Mouse (Mus musculus) hindbrain, postnatal 0 days (tissue): ENCODE measurements around the gene Ptprs. TPM values are rescaled to one million over a fixed set of nuclear protein-coding genes. Genes with fewer than 3 reads are reported as not detected.
"Not testable (repeated sequence)": the region's sequence is repeated elsewhere in the genome, so short reads cannot be mapped to it uniquely, and the experiment has no call there.

Source experiments
- ATAC-seq: fragments of 200-750 bp; cut with Nextera tagmentation; 2 replicates; pipeline ENCODE4 v1.8.0; 2017; ENCODE audit warnings: mild to moderate bottlenecking, moderate TSS enrichment, moderate library complexity
- DNase-seq: peaks from one replicate; pipeline ENCODE4 v3.0.0-alpha.2; 2015; ENCODE audit warnings: low spot score
- H3K27ac ChIP-seq: fragments of 300-500 bp; sonication (generic); 2 replicates; pipeline ENCODE4 v1.5.1; 2014; ENCODE audit warnings: mild to moderate bottlenecking
- H3K27me3 ChIP-seq: fragments of 300-500 bp; sonication (generic); 2 replicates; pipeline ENCODE4 v1.6.1; 2014; ENCODE audit warnings: low read length, mixed read lengths; ENCODE audit not compliant: insufficient read depth
- H3K36me3 ChIP-seq: fragments of 300-500 bp; sonication (generic); 2 replicates; pipeline ENCODE4 v1.6.1; 2014; ENCODE audit warnings: low read length, mixed read lengths; ENCODE audit not compliant: insufficient read depth
- H3K4me1 ChIP-seq: fragments of 300-500 bp; sonication (generic); 2 replicates; pipeline ENCODE4 v1.6.1; 2014; ENCODE audit warnings: antibody characterized with exemption, low read length, mixed read lengths; ENCODE audit not compliant: insufficient read depth
- H3K4me2 ChIP-seq: fragments of 300-500 bp; sonication (generic); 2 replicates; pipeline ENCODE4 v1.6.1; 2014; ENCODE audit warnings: low read depth, mild to moderate bottlenecking, low read length, moderate library complexity, mixed read lengths
- H3K4me3 ChIP-seq: fragments of 300-500 bp; sonication (generic); 2 replicates; pipeline ENCODE4 v1.5.1; 2014; ENCODE audit warnings: low read length
- H3K9ac ChIP-seq: fragments of 300-500 bp; sonication (generic); replicated peaks from 2 replicates; pipeline ENCODE4 v1.6.1; 2014; ENCODE audit warnings: mild to moderate bottlenecking, low read length, moderate library complexity, mixed read lengths
- H3K9me3 ChIP-seq: fragments of 300-500 bp; sonication (generic); 2 replicates; pipeline ENCODE4 v1.6.1; 2016; ENCODE audit warnings: low read length, mixed read lengths
- CTCF ChIP-seq: IDR thresholded peaks from 2 replicates; pipeline ENCODE4 v1.5.1; 2016; ENCODE audit warnings: antibody characterized with exemption, control low read depth, low read depth
- WGBS: fragments of 180-500 bp; shearing (Covaris S2); extraction: QIAGEN DNeasy Blood & Tissue Kit; methylation state at CpG from one replicate; pipeline ENCODE4 v1.1.7; 2014; 5-methylcytosine and 5-hydroxymethylcytosine counted together
- polyA plus RNA-seq: library from polyadenylated mRNA; unstranded; fragments of >200 nt; fragmentation: Nextera tagmentation; extraction: Ambion mirVana; gene quantifications from 2 replicates; pipeline ENCODE4 v1.2.1, GENCODE M21; 2015
- total RNA-seq: library from RNA; depleted of rRNA; stranded (reverse); fragments of >200 nt; gene quantifications from 2 replicates; pipeline ENCODE4 v1.2.3, GENCODE M21; 2014

The Ptprs gene
- total and polyA plus RNA-seq, 2 experiments from 2014 or later, result 198 to 913 TPM

DNA sequence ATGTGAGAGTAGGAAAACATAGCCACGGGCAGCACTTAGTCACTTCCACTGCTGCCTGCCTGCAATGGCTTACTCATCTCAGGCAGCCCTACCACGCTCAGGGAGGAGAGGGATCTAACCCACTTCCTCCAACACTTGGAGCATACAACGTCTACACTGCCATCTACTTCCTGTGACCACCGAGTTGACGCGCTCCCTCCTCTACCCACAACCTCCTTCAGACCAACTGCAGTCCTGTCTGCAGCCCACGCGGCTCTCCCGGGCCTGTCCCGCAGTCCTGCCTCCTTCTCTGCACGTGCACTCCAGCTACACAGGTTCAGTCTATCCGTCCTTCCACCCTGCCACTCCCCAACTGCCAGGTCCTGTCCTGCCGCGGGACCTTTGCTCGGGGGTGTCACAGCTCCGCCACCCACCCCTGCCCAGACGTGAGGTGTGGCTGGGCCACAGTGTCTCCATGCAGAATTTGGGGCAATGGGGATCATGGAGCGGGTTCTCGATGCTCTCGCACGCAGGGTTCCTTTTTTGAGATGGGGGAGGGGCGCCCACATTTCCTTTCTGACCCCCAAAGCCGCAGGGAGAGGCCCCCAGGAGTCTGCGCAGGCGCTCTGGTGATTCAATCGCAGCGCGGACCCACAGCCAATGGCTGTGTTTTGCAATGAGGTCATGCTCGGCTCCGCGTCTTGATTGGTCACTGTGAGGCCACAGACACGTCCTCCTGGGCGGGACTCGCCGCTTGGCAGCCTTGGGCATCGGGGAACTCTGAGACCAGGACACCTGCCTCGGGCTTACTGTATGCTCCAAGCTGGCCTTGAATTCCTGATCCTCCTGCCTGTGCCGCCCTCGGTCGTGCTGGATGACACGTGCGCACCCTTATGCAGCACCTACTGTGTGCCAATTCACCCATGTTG lies 31.1 kb upstream of the Ptprs start:
- ATAC-seq, result peak; percentile 93

DNA sequence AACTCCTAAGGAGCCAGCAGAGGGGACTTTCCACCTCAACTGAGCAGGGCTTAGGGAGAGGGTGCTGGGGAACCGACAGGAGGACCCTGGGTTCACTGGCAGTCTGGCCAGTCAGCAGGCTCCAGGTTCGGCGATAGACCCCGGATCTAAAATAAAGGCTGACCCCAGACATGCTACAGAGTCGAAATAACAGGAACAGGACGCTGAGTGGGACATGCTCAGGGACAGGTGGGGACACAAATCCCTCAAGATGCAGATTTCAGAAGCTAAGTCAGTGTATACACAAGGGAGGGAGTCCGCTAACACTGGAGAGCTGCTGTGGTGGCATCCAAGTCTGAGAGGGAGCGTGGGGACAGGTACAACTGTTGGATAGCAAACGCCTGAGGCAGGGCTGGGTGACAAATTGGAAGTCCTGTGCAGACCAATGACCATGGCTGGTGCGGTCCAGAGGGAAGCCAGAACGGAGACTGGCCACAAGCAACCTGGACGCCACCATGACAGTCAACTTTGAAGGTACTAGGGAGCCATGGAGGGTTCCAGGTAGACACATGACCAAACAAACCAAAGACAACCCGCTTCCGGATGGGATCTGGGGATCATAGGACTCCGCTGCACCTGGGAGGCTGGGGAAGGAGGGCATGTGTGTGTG lies 30.3 kb upstream of the Ptprs start:
- Histone ChIP-seq H3K27me3 (peaks cover 5% of the 10 kb centered on the region; the same call in 1 of the 2 replicates), H3K4me1 (peaks cover 19% of the 10 kb centered on the region; the same call in 1 of the 2 replicates), H3K9me3 (no peaks in the 10 kb centered on the region), H3K4me3 (peak overlapping the region; percentile 39; the same call in 1 of the 2 replicates), H3K27ac (peak overlapping the region; percentile 94), H3K4me2 (peak overlapping the region; percentile 84), H3K36me3 (no peaks in the 10 kb centered on the region), H3K9ac (peak overlapping the region; percentile 67; the same call in 1 of the 2 replicates)
- TF ChIP-seq CTCF, result no peak
- DNase-seq, result no peak
- 69% methylated on average over 15 of the region's 15 CpGs for WGBS
- no peak for ATAC-seq

More for the DNA sequence above, 31.1 kb upstream of the Ptprs start:
- DNase-seq, result peak; percentile 99
- peaks cover 19% of the 10 kb centered on the region; the same call in 1 of the 2 replicates for H3K4me1 ChIP-seq
- peak overlapping the region; percentile 39 for H3K4me3 ChIP-seq
- no peaks in the 10 kb centered on the region for H3K9me3 ChIP-seq
- no peaks in the 10 kb centered on the region for H3K36me3 ChIP-seq
- H3K27me3 ChIP-seq, result peaks cover 13% of the 10 kb centered on the region
- TF ChIP-seq CTCF, result peak; percentile 1; the same call in 1 of the 2 replicates
- H3K27ac ChIP-seq, result peak overlapping the region; percentile 94
- H3K9ac ChIP-seq, result peak overlapping the region; percentile 67
- under 1% methylated on average over 42 of the region's 42 CpGs for WGBS
- peak overlapping the region; percentile 84 for H3K4me2 ChIP-seq

DNA sequence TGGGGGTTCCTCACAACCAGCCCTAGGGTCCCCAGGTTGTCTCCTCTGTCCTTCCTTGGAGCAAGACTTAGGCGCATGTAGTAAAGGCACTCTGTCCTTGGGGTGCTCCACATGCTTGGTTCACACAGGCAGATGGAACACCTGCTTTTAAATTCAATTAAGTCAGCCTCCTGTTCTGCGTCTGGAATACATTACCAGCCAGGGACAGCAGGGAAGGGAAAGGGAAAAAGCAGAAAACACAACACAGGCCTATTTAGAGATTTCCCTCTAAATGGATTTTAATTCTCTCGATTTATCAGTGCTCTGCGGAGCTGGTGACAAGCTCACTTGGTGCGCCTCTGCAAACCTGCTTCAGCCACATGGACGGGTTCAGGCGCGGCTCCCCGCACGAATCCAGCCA lies 29.1 kb upstream of the Ptprs start:
- Histone ChIP-seq H3K9ac (no peak overlapping the region), H3K36me3 (no peaks in the 10 kb centered on the region), H3K27me3 (no peaks in the 10 kb centered on the region), H3K9me3 (no peaks in the 10 kb centered on the region), H3K4me3 (no peak overlapping the region), H3K4me2 (no peak overlapping the region), H3K4me1 (peaks cover 17% of the 10 kb centered on the region), H3K27ac (no peak overlapping the region)
- ATAC-seq, result no peak
- WGBS, result 75% methylated on average over 10 of the region's 10 CpGs
- no peak for TF ChIP-seq CTCF
- DNase-seq, result no peak

DNA sequence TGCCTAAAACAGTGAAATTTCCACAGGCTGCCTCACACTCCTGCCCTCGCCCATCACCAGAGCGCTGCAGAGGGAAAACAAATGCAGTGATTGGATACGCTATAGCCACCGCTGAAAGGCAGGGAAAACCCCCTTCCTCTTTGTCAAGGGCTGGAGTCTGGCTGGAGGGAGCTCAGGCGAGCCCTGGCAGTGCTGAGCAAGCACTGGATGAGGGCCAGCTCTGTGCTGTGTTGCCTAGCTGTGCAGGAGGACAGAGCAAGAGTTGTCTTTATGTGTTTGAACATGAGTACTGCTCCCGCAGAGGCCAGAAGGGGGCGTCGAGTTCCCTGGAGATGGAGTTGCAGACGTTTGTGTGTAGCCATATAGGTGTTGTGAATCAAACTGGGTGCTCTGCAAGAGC lies 26.2 kb upstream of the Ptprs start:
- Histone ChIP-seq H3K27me3 (no peaks in the 10 kb centered on the region), H3K9me3 (no peaks in the 10 kb centered on the region), H3K27ac (peak overlapping the region; percentile 62), H3K9ac (no peak overlapping the region), H3K4me3 (no peak overlapping the region), H3K36me3 (no peaks in the 10 kb centered on the region), H3K4me1 (peaks cover 16% of the 10 kb centered on the region), H3K4me2 (no peak overlapping the region)
- ATAC-seq, result peak; percentile 85
- peak; percentile 61 for TF ChIP-seq CTCF
- WGBS, result 12% methylated on average over 9 of the region's 9 CpGs
- peak; percentile 91 for DNase-seq

DNA sequence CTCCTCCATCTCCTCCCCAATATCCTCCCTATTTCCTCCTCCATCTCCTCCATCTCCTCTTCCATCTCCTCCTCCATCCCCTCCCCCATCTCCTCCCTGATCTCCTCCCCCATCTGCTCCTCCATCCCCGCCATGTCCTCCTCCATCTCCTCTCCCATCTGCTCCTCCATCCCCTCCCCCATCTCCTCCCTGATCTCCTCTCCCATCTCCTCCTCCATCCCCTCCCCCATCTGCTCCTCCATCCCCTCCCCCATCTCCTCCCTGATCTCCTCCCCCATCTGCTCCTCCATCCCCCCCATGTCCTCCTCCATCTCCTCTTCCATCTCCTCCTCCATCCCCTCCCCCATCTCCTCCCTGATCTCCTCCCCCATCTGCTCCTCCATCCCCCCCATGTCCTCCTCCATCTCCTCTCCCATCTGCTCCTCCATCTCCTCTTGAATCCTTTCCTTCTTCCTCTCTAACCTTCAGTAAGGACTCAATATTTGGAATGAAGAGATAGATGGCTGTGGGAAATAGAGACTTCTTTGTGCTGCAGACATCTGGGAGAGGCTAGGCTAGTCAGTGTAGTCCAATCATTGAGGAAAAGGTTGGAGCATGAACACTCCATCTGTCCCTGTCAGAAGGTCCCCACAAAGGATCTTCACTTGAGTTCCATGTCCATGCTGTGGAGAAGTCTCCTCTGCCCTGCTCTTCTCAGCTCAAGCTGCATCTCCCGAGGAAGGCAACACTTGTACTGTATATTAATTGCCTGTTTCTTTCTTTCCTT lies 25.5 kb upstream of the Ptprs start:
- H3K9me3 ChIP-seq, H3K27me3 ChIP-seq, H3K4me3 ChIP-seq, H3K36me3 ChIP-seq, H3K9ac ChIP-seq, H3K4me2 ChIP-seq, H3K4me1 ChIP-seq, ATAC-seq: not testable (repeated sequence)
- DNase-seq, result peak; percentile 39
- 13% methylated on average over 2 of the region's 2 CpGs for WGBS
- peak overlapping the region; percentile 62 for H3K27ac ChIP-seq

DNA sequence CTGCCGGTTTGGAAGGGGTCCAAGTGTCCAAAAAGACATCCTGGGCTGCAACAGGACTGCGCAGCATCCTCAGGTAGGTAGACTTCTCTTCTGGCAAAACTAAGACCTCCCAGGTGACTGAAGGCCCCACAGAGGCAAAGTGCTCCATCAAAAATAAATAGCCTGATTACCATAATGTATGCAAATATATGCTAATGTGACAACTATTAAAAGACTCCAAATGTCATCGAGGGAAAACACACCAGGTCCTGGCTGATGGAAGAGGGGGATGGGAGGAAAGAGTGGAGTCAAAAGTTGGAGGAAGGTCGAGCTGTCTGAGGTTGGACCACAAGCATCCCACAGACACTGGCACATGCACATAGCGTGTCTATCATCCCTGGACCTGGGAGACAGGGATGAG lies 22.9 kb upstream of the Ptprs start:
- DNase-seq (no peak), ATAC-seq (no peak)
- no peak for TF ChIP-seq CTCF
- no peak overlapping the region for H3K4me2 ChIP-seq
- H3K4me1 ChIP-seq, result peaks cover 8% of the 10 kb centered on the region
- peaks cover 2% of the 10 kb centered on the region; the same call in 1 of the 2 replicates for H3K9me3 ChIP-seq
- 51% methylated on average over 5 of the region's 5 CpGs for WGBS
- no peaks in the 10 kb centered on the region for H3K27me3 ChIP-seq
- no peaks in the 10 kb centered on the region for H3K36me3 ChIP-seq
- H3K9ac ChIP-seq, result no peak overlapping the region
- no peak overlapping the region for H3K4me3 ChIP-seq
- H3K27ac ChIP-seq, result no peak overlapping the region
